Mouse (Mus musculus) hindbrain, embryonic 14.5 days (tissue): ENCODE results near the gene H2afj. TPM values are rescaled to one million over a fixed set of nuclear protein-coding genes. Genes with fewer than 3 reads are reported as not detected.

Experiments
- ATAC-seq: fragments of 200-750 bp; cut with Nextera tagmentation; 2 replicates; pipeline ENCODE4 v1.8.0; 2017; ENCODE audit warnings: moderate number of reproducible peaks, mild to moderate bottlenecking, moderate TSS enrichment, moderate library complexity; ENCODE audit not compliant: low FRiP score
- DNase-seq: peaks from one replicate; pipeline ENCODE4 v3.0.0-alpha.2; 2015; ENCODE audit warnings: low spot score
- H3K27ac ChIP-seq: fragments of 300-500 bp; sonication (generic); 2 replicates; pipeline ENCODE4 v1.5.1; 2014; ENCODE audit warnings: mild to moderate bottlenecking, moderate library complexity
- H3K27me3 ChIP-seq: fragments of 300-500 bp; sonication (generic); 2 replicates; pipeline ENCODE4 v1.6.1; 2014; ENCODE audit warnings: mild to moderate bottlenecking, low read length, mixed read lengths; ENCODE audit not compliant: control insufficient read depth, insufficient read depth
- H3K36me3 ChIP-seq: fragments of 300-500 bp; sonication (generic); replicated peaks from 2 replicates; pipeline ENCODE4 v1.6.1; 2014; ENCODE audit not compliant: control insufficient read depth, insufficient read depth
- H3K4me1 ChIP-seq: fragments of 300-500 bp; sonication (generic); replicated peaks from 2 replicates; pipeline ENCODE4 v1.6.1; 2014; ENCODE audit warnings: antibody characterized with exemption, low read length, mixed read lengths; ENCODE audit not compliant: control insufficient read depth, insufficient read depth
- H3K4me2 ChIP-seq: fragments of 300-500 bp; sonication (generic); replicated peaks from 2 replicates; pipeline ENCODE4 v1.6.1; 2014; ENCODE audit warnings: mild to moderate bottlenecking, moderate library complexity
- H3K4me3 ChIP-seq: fragments of 300-500 bp; sonication (generic); replicated peaks from 2 replicates; pipeline ENCODE4 v1.5.1; 2014; ENCODE audit warnings: mild to moderate bottlenecking, low read length
- H3K9ac ChIP-seq: fragments of 300-500 bp; sonication (generic); 2 replicates; pipeline ENCODE4 v1.6.1; 2014
- H3K9me3 ChIP-seq: fragments of 300-500 bp; sonication (generic); 2 replicates; pipeline ENCODE4 v1.6.1; 2016; ENCODE audit warnings: low read length; ENCODE audit not compliant: control insufficient read depth
- WGBS: fragments of 180-500 bp; shearing (Covaris S2); extraction: QIAGEN DNeasy Blood & Tissue Kit; methylation state at CpG from one replicate; pipeline ENCODE4 v1.1.7; 2014; 5-methylcytosine and 5-hydroxymethylcytosine counted together
- polyA plus RNA-seq: library from polyadenylated mRNA; unstranded; fragments of >200 nt; fragmentation: Nextera tagmentation; extraction: Ambion mirVana; gene quantifications from 2 replicates; pipeline ENCODE4 v1.2.1, GENCODE M21; 2014

The H2afj gene
- polyA plus RNA-seq, 1 experiment from 2014 or later = 112 TPM

DNA sequence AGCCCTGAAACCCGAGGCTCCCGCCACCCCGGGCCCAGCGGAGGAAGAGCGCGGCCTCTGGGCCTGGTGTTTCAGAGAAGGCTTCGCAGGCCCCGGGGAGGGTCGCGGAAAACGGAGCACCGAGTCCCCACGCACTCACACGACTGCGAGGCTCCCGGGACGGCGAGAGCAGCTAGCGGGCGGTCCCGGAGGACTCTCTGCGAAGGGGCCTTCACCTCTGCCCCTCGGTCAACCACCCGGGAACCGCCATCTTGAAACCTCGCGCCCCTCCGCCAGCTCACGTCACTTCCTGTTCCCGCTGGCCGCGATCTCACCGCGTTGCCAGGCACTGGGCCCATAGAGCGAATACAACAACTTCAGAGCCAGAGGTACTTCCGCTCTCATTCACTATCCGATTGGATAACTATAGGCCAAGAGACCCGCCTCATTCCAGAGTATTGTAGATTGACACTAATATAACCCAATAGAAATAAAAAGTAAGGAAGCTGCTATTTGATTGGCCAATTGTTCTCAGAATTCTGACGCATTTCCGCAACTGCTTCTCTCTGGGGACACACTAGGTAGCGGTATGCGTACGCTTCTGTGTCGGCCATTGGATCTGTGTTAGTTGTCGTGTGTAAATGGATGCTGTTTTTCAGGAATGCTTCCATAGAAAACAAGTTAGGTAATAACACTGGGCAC, 20.0 kb downstream of the H2afj start, which contains the start of gene Wbp11:
Wbp11 (minus strand) TSS at position 353 of the 681 bp plus-strand sequence.
- DNase-seq (peak; percentile 97), ATAC-seq (peak; percentile 100)
- under 1% methylated on average over 42 of the region's 45 CpGs for WGBS
- H3K36me3 ChIP-seq = peaks cover 25% of the 10 kb centered on the region
- peak within 1 kb of the TSS; percentile 91 for H3K27ac ChIP-seq
- no peaks in the 10 kb centered on the region for H3K9me3 ChIP-seq
- H3K9ac ChIP-seq = peak within 1 kb of the TSS; percentile 96
- H3K27me3 ChIP-seq = peaks cover 9% of the 10 kb centered on the region; the same call in 1 of the 2 replicates
- H3K4me2 ChIP-seq = peak within 1 kb of the TSS; percentile 88
- peaks cover 9% of the 10 kb centered on the region for H3K4me1 ChIP-seq
- H3K4me3 ChIP-seq = peak within 1 kb of the TSS; percentile 99

DNA sequence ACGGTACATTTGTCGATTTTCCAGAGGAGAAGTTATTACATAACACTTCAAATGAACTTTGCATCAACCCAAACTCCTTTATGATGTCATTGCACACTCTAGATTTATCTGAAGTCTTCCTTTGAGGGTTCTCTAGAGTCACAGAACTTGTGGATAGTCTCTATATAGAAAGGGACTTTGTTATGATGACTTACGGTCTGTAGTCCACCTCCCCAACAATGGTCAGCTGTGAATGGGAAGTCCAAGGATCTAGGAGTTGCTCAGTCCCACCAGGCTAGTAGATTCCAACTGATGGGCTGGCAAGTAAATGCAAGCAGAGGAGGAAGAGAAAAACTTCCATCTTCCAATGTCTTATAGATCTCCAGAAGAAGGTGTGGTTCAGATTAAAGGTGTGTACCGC, 20.6 kb downstream of the H2afj start:
- DNase-seq (no peak), ATAC-seq (no peak)
- Histone ChIP-seq H3K27me3 (peaks cover 9% of the 10 kb centered on the region; the same call in 1 of the 2 replicates), H3K4me3 (peak overlapping the region; percentile 99), H3K27ac (peak overlapping the region; percentile 91), H3K9me3 (no peaks in the 10 kb centered on the region), H3K36me3 (peaks cover 21% of the 10 kb centered on the region), H3K9ac (peak overlapping the region; percentile 63), H3K4me1 (peaks cover 9% of the 10 kb centered on the region), H3K4me2 (peak overlapping the region; percentile 64)
- WGBS = 39% methylated on average over 4 of the region's 4 CpGs

- Histone ChIP-seq H3K9ac (no peak overlapping the region), H3K27ac (no peak overlapping the region), H3K4me3 (no peak overlapping the region), H3K9me3 (no peaks in the 10 kb centered on the region), H3K4me2 (no peak overlapping the region), H3K27me3 (peaks cover 9% of the 10 kb centered on the region; the same call in 1 of the 2 replicates), H3K36me3 (no peaks in the 10 kb centered on the region), H3K4me1 (peaks cover 6% of the 10 kb centered on the region)
- no peak for ATAC-seq
- DNase-seq = no peak
- 76% methylated on average over 5 of the region's 5 CpGs for WGBS
Observed at GRCm38 (mm10) chr6:136831712-136832111, 23.7 kb downstream of the H2afj start.

DNA sequence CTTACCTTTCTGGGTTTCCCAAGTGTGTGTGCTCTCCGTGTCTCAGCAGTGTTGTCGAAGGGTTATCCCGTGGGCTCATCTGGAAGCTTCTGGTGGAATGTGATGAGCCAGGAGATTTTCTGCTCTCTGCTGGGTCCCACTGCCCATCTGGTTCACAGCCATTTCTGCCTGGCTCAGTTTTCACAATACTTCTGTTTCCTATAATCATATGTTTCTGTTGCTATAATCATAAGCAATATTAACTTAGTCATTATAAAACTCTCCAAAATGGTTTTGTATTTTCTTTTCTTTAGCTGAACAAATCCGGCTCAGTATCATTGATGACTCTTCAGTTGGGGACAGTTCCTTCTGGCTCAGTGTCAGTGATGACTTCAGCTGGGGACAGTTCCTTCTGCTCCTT, 27.3 kb downstream of the H2afj start, which contains the start of gene Smco3:
Smco3 (minus strand) TSS at position 101 of the 400 bp plus-strand sequence.
- no peak for ATAC-seq
- Histone ChIP-seq H3K4me2 (no peak within 1 kb of the TSS), H3K27ac (no peak within 1 kb of the TSS), H3K4me3 (no peak within 1 kb of the TSS), H3K9ac (no peak within 1 kb of the TSS), H3K4me1 (no peaks in the 10 kb centered on the region), H3K27me3 (peaks cover 7% of the 10 kb centered on the region; the same call in 1 of the 2 replicates), H3K36me3 (no peaks in the 10 kb centered on the region), H3K9me3 (no peaks in the 10 kb centered on the region)
- 53% methylated on average over 4 of the region's 4 CpGs for WGBS
- no peak for DNase-seq

- no peaks in the 10 kb centered on the region for H3K27me3 ChIP-seq
- no peak overlapping the region for H3K4me2 ChIP-seq
- DNase-seq = no peak
- no peak overlapping the region for H3K27ac ChIP-seq
- no peak overlapping the region for H3K4me3 ChIP-seq
- H3K36me3 ChIP-seq = no peaks in the 10 kb centered on the region
- WGBS = 88% methylated on average over 3 of the region's 3 CpGs
- ATAC-seq = no peak
- no peak overlapping the region for H3K9ac ChIP-seq
- H3K9me3 ChIP-seq = no peaks in the 10 kb centered on the region
- H3K4me1 ChIP-seq = no peaks in the 10 kb centered on the region
Observed at GRCm38 (mm10) chr6:136837323-136837722, 29.3 kb downstream of the H2afj start.

- Histone ChIP-seq H3K9me3 (no peaks in the 10 kb centered on the region), H3K36me3 (no peaks in the 10 kb centered on the region), H3K9ac (no peak overlapping the region), H3K4me3 (no peak overlapping the region), H3K27me3 (no peaks in the 10 kb centered on the region), H3K27ac (no peak overlapping the region), H3K4me2 (no peak overlapping the region), H3K4me1 (no peaks in the 10 kb centered on the region)
- WGBS = 54% methylated on average over 2 of the region's 2 CpGs
- ATAC-seq (no peak), DNase-seq (no peak)
Observed at GRCm38 (mm10) chr6:136844903-136845302, 36.9 kb downstream of the H2afj start.

DNA sequence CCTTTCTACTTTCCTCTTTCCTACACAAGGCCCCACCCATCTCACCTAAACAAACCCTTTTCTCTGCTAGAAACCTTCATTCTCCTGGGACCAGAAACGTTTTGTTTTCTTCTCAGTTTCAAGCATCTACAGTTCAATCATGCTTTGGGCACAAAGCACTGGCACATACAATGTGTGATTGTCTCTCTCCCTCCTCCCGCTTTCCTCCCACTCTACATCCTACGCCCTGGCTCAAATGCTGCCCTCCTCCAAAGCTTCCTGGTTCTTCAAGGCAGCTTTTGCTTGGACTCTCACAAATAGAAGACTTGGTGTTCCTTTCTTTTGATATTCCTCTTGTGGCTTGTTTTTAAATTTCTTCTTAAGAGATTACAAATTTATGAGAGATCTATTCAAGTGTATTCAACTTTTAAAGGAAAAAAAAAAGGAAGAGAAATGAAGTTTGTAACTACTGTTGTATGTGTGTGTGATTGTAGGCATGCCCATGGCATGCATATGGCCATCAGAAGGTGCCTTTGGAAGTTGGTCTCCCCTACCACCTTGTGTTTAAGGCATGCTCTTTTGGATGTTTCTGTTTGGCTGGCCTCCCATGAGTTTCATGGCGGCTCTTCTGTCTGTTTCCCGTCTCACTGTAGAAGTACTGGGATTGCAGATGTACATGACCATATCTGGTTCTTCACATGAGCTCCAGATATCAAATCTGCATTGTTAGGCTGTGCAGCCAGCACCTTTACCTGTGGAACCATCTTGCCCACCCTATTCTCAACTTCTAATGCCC, 37.8 kb downstream of the H2afj start:
- no peaks in the 10 kb centered on the region for H3K27me3 ChIP-seq
- H3K4me3 ChIP-seq = no peak overlapping the region
- no peaks in the 10 kb centered on the region for H3K9me3 ChIP-seq
- no peaks in the 10 kb centered on the region for H3K4me1 ChIP-seq
- ATAC-seq (no peak), DNase-seq (no peak)
- WGBS = 75% methylated on average over 5 of the region's 5 CpGs
- H3K36me3 ChIP-seq = no peaks in the 10 kb centered on the region
- H3K27ac ChIP-seq = no peak overlapping the region
- H3K9ac ChIP-seq = no peak overlapping the region
- H3K4me2 ChIP-seq = no peak overlapping the region

DNA sequence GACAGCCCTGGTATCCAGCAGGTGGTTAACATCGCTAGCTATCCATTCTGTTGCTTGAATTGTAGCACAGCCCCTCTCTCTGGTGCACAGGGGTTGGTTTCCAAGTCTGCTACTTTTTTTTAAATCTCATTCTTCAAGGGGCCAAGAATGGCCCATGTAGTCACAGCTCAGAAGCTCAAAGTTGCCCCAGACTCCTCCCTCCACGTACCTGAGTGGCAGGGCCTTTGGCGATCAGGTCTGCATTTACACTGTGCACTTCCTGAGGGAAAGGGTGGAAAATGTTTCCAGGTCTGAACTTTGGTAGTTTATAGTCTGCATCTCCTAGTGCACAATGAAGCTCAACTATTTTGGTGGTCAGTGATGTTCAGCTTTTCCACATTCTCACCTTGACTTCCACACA, 39.2 kb downstream of the H2afj start:
- H3K9me3 ChIP-seq = no peaks in the 10 kb centered on the region
- H3K4me3 ChIP-seq = no peak overlapping the region
- H3K9ac ChIP-seq = no peak overlapping the region
- WGBS = 97% methylated on average over 3 of the region's 3 CpGs
- H3K36me3 ChIP-seq = no peaks in the 10 kb centered on the region
- DNase-seq (no peak), ATAC-seq (no peak)
- H3K27ac ChIP-seq = no peak overlapping the region
- H3K4me1 ChIP-seq = no peaks in the 10 kb centered on the region
- no peaks in the 10 kb centered on the region for H3K27me3 ChIP-seq
- no peak overlapping the region for H3K4me2 ChIP-seq

DNA sequence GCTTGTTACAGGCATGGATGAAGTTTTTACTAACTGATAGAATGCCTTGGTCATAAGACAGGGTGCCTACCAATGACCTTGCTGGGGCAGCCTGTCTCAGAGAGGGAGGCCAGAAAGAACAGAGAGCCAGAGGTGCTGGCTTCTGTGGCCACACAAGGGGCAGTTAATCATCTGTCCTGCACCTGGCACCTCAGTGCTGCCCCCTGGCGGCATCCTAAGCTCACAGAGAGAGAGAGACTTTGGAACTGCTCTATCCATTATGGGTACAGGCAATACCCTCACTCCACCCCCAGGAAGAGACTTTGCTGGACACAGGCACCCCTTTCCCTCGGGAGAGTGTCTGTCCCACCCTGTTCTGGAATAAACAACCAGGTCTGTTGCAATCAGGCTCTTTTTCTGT, 39.7 kb downstream of the H2afj start:
- DNase-seq = no peak
- no peak overlapping the region for H3K4me3 ChIP-seq
- no peaks in the 10 kb centered on the region for H3K36me3 ChIP-seq
- H3K4me1 ChIP-seq = no peaks in the 10 kb centered on the region
- H3K9me3 ChIP-seq = no peaks in the 10 kb centered on the region
- no peak overlapping the region for H3K9ac ChIP-seq
- H3K4me2 ChIP-seq = no peak overlapping the region
- WGBS = 28% methylated on average over 2 of the region's 2 CpGs
- ATAC-seq = no peak
- no peak overlapping the region for H3K27ac ChIP-seq
- H3K27me3 ChIP-seq = no peaks in the 10 kb centered on the region
